Mouse (Mus musculus) cerebellum, postnatal 14 days (tissue): ENCODE results near the gene Baz1a.
"Not testable (repeated sequence)": the region's sequence is repeated elsewhere in the genome, so short reads cannot be mapped to it uniquely, and the experiment has no call there.

Experiments used
- DNase-seq, 2 experiments: peaks; one replicate each; pipeline ENCODE4 v3.0.0; 2021; ENCODE audit warnings: mixed read lengths in 2 of 2

Baz1a gene

DNA sequence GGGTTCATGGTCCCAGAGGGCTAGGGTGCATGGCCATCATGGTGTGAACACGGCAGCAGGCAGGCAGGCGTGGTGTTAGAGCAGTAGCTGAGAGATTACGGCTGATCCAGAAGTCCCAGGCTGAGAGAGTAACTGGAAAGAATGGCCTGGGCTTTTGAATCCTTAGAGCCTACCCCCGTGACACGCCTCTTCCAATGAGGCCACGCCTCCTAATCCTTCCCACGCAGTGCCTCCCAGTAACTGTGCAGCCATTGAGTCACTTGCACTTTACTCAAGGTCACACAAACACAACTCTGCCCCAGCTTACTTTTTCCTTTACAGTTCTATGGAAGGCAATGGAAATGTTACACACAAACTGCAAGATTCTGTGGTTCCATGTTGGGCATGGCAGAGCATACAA, 8.1 kb downstream of the Baz1a start:
- DNase-seq = no peak

DNA sequence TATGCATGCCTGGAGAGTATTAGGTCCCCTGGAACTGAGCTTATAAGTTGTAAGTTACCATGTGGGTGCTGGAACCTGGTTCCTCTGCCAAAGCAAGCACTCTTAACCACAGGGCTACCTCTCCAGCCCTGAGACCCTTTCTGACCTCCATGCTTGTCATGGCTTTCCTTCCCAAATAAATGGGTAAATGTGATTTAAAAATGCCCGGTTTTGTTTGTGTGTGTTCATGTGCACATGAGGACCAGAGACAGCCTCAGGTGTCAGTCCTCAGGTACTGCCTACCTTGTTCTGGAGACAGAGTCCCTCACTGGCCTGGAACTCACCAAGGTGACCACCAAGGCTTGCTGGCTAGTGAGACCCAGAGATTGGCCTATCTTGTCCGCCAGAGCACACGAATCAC, 9.8 kb downstream of the Baz1a start:
- no peak for DNase-seq

- DNase-seq = no peak
These were observed 10.3 kb downstream of the Baz1a start for GRCm38 (mm10) chr12:55003843-55004242.

GRCm38 (mm10) chr12:55002532-55002931, 11.6 kb downstream of the Baz1a start:
- not testable (repeated sequence) for DNase-seq

GRCm38 (mm10) chr12:54999016-54999690, 15.0 kb downstream of the Baz1a start:
- DNase-seq = no peak

- DNase-seq = no peak
These were observed 15.7 kb downstream of the Baz1a start for GRCm38 (mm10) chr12:54998411-54998810.

- no peak for DNase-seq
These were observed 17.1 kb downstream of the Baz1a start for GRCm38 (mm10) chr12:54996979-54997474.

DNA sequence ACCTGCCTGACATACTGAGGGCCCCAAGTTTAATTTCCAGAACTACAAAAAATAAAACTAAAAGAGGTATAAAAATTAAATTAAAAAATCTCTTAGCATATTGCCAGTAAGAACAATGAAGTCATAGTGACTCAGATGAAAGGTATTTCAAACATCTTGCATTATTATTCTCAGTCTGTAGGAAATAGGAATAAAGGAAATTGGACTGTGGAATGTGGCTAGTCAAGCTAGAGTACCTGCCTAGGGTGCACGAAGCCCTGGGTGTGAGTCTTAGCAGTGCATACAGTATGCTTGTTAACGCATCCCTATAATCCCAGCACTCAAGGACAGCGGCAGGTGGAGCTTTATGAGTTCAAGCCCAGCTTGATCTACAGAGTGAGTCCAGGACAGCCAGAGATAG, 18.2 kb downstream of the Baz1a start:
- no peak for DNase-seq

DNA sequence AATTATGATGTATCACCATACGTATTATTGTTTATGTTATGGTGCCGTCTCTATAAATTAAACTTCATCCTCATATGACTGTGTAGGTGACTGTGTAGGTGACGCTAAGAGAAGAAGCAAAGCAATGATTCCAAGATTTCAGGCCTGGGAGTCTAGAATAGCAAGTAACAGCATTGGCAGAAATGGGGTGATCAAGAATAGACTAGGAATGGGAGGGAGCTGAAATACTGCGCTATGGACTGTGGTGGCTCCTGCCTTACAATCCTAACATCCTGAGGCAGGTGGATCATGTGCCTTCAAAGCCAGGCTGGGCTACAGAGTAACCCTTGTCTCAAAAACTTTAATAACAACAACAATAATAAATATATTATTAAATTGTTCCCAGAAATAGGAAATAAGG, 19.7 kb downstream of the Baz1a start:
- DNase-seq = no peak

DNA sequence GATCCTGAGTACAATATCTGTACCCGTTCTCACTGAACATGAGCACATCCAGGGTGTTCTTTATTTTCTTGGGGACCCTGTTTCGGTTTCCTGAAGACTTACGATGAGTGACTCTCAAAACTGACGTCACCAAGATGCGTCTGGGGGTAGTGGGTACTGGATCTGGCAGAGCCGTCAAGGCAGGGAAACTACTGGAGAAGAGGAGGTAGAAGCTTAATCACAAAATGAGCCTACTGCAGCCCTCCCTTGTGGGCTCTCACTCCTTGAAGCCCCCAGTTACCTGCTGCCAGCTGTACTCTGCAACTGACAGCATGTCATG, 20.1 kb downstream of the Baz1a start:
- DNase-seq = no peak

GRCm38 (mm10) chr12:54993246-54994067, 20.7 kb downstream of the Baz1a start:
- DNase-seq = no peak

- no peak for DNase-seq
These were observed 21.3 kb downstream of the Baz1a start for GRCm38 (mm10) chr12:54992814-54993213.

DNA sequence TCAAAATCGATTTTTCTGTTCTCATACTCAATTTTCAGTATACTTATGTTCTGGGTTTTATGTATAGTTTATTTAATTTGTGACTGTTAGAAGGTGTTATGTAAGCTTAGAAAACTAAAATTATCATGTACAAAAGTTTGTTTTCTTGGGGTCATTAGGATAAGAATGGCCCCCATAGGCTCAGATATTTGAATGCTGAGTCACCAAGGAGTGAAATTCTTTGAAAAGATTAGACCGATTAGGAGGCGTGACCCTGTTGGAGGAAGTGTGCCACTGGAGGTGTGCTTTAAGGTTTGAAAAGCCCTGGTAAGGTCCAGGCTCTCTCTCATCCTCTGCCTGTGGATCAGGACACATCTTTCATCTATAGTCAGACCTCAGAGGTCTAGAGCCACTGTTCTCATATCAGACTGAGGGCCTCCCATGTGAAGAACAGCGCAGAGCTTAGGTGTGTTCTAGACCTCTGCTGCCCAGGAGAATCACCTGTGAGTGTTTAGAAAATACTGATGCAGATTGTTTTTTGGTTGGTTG, 25.8 kb downstream of the Baz1a start:
- DNase-seq = no peak

GRCm38 (mm10) chr12:54987156-54987555, 27.0 kb downstream of the Baz1a start:
- no peak for DNase-seq

DNA sequence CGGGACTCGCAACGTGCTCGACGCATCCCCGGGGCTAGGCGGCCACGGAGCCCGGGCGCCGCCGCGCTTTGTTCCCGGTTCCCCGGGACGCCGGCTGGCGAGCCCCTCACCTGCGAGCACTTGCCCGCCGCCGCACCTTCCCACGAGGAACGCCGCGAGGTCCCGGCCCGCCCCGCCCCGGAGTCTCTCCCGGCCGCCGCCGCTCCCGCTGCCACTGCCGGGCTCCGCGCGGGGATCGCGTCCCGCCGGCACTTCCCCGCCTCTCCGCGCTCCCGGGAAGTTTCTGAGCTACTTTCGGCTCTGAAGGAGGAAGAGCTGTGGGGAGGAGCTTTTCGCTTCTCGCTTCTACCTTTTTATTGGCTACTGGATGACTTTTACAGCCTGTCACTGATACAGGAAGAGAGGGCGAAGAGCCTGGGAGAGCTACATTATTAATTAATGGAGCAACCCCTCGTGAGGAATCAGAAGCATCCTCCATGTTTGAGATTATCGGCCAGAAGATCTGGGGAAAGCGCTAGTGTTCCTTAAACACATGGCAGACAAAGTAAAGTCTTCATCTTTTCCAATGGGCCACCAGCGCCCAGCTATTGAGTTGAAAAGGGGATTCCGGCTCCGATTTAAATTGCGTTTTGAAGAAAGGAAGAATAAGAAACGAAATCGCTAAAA, 28.0 kb downstream of the Baz1a start, which contains the start of gene Gm20403:
Gene Gm20403 (minus strand): TSS at position 478 of the 666 bp plus-strand sequence.
- peak; percentile 31 to 55 for DNase-seq

DNA sequence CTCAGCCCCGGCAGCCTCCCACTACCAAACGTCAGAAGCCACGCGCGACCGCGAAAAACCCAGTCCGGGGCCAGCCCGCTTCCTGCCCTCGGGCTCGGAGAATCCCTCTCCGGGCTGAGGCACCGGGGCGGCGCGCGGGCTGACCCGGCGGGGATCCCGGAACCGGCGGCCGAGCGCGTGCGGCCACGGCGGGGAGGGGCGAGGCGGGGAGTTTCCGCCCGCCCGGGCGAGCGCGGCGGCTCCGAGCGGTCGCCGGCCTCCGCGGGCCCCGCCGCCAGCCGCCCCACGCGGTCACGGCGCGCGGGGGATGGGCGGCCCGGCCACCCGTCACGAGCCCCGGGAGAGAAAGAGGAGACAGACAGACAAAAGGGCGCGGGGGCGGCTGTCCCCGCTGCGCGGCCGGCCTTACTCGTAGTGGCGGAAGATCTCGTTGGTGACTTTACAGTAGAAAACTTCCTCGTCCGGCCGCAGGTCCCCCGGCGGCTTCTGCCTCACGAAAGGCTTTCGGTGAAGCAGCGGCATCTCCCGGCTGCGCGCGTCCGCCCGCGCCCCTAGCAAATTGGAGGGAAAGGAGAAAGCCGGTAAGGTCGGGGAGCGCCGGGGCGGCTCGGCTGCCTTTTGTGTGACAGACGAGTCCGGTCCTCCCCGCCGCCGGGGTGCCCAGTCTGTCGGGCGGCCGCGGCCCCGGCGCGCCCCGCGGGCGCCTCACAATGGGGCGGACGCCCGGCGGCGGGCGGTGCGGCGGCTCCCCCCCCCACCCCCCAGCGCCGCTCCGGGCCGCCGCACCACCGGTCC, 28.7 kb downstream of the Baz1a start:
- DNase-seq = peak; percentile 47 to 59

DNA sequence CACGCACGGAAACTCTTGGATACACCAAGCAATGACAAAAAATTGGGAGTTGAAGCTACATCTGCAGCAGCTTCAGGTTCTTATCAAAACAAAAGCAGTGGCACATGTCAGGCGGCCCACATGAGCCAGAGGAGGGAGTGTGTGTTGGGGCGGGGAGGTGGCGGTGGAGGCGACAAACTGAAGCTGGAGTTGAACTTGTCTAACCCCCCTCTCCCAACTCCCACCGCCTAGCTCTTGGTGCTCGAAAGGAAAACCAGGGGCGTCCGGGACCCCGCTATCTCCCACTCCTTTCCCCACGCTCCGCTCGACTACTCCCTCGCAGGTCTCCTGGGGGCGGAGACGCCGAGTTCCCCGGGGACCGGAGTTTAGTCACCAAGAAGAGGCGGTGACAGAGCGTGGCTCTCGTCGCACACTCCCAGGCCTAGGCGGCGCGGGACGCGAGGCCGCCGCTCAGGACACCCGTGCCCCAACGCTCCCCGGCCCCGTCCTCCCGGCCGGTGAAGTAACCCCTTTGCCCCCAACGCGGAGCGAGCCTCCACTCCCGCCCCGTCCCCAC, 29.4 kb downstream of the Baz1a start:
- DNase-seq = peak in 1 of 2 experiments; percentile 45

DNA sequence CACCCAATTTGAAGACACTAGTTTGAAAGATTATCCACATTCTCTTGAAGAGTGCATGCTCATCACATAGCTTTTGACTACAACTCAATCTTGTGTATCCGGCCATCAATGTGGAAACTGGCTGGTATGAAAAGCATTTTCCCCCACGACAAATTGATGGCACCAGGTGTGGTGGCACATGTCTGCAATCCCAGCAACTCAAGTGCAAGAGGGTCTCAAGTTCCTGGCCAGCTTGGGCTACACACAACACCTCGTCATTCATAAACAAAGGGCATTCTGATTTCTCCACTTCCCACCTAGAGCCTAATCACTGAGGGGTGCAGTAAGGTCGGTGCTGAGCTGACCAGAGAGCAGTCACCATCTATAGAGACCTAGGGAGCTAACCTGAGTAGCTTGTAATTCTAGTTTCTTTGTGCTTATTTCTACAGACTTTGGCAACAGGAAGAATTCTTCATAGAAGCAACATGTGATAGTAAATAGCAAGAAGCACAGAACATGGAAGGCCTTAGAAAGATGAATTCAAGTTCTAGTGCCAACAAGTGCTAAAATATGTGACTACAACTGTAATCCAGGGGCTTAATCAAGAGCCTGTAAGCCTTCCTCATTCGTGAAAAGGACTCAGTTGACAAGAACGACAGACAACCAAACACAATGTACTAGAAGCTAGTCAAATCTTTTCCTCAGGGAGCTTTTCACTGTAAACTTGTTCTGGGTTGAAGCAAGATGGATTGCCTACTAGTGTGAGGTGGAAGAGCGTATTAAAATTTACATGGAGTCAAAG, 31.0 kb downstream of the Baz1a start:
- DNase-seq = no peak

- no peak for DNase-seq
These were observed 32.2 kb downstream of the Baz1a start for GRCm38 (mm10) chr12:54981962-54982361.

- no peak for DNase-seq
These were observed 33.2 kb downstream of the Baz1a start for GRCm38 (mm10) chr12:54980939-54981338.

- DNase-seq = no peak
These were observed 33.6 kb downstream of the Baz1a start for GRCm38 (mm10) chr12:54980532-54980931.
